Mouse (Mus musculus): ENCODE measurements around the gene Rnf126.

- TF ChIP-seq CTCF (IDR thresholded peaks at IDR 0.05; ENCODE audit: borderline replicate concordance, insufficient read depth, low read length) = no peak
- TF ChIP-seq POLR2A (IDR thresholded peaks at IDR 0.05; ENCODE audit: low read depth, low read length) = no peak
Measured at GRCm38 (mm10) chr10:79740863-79741262, 25.9 kb downstream of the Rnf126 start.

All from embryonic fibroblast, embryonic 13.5 days (primary cell).